Mouse (Mus musculus): ENCODE results near the gene Samd5. TPM values are rescaled to one million over a fixed set of nuclear protein-coding genes. Genes with fewer than 3 reads are reported as not detected.

Samd5 gene
- polyA plus RNA-seq, 1 experiment from 2014 or later = 2.8 TPM

DNA sequence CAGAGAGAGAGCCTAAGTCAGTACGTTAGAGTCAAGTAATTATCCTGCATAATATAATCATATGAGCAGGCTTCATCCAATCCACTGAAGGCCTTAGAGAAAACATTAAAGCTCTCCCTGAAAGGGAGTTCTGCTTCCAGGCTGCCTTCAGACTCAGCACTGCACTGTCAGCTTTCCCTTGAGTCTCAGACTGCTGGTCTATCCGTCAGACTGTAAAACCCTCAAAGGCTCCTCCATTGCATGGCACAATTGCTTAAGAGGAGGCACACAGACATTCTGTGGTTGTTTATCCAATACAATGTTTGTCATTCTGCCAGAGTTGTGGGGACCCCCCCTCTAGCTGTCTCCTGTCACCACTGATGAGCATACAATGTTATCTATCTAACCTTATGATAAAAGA lies 26.5 kb downstream of the Samd5 start:
- peak overlapping the region; percentile 33; the same call in 1 of the 2 replicates for H3K27ac ChIP-seq (replicated peaks)
- ATAC-seq (ENCODE audit: extremely low read depth, insufficient number of reproducible peaks, low FRiP score, low TSS enrichment) = no peak

DNA sequence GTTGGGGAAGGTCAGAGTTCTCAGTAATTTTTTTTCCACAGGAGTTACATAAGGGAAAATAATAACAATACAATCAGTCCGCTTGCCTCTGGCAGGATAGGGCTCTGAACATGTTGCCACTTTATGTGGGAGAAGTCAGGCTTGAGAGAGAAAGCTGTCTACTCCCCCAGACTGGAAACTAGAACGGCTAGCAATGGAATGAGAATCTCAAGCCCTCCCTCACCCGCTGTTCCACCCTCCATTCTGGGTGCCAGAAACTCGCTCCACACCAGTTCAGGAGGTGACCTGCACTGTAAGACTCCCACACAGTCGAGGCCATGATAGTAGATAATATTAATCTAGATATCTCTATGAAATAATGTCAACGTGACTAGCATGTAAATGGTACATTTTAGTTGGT lies 27.3 kb downstream of the Samd5 start:
- Histone ChIP-seq H3K4me2 (no peak overlapping the region), H3K9ac (no peak overlapping the region), H3K36me3 (no peaks in the 10 kb centered on the region), H3K27me3 (replicated peaks) (no peaks in the 10 kb centered on the region), H3K9me3 (no peaks in the 10 kb centered on the region), H3K27ac (replicated peaks) (no peak overlapping the region), H3K4me1 (peaks cover 31% of the 10 kb centered on the region), H3K4me3 (no peak overlapping the region)
- ATAC-seq (ENCODE audit: extremely low read depth, insufficient number of reproducible peaks, low FRiP score, low TSS enrichment) = no peak
- WGBS = 52% methylated on average over 6 of the region's 6 CpGs

More for the DNA sequence above, 26.5 kb downstream of the Samd5 start:
- Histone ChIP-seq H3K27me3 (replicated peaks) (no peaks in the 10 kb centered on the region), H3K4me1 (peaks cover 25% of the 10 kb centered on the region), H3K9ac (no peak overlapping the region), H3K9me3 (no peaks in the 10 kb centered on the region), H3K4me2 (no peak overlapping the region), H3K4me3 (no peak overlapping the region), H3K36me3 (no peaks in the 10 kb centered on the region)
- WGBS = 40% methylated on average over 2 of the region's 2 CpGs

DNA sequence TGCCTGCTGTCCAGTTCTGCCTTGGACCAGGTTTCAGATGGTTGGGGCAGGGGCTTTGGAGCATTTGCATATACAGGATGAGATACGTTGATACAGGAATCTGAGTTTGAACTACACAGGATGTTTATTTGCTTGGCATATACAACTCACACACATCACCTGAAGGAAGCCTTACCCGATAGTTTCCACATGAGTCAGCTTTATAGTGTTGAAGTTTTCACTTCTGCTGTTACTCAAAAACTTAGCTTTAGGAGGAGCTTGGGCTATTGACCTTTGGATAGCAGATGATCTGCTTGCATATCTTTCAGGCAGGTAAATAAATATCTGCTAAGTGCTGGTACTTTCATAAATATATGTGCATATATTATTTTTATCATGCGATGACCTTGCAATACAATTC lies 28.6 kb downstream of the Samd5 start:
- WGBS = 75% methylated on average over 3 of the region's 3 CpGs
- ATAC-seq (ENCODE audit: extremely low read depth, insufficient number of reproducible peaks, low FRiP score, low TSS enrichment) = no peak
- H3K27ac ChIP-seq (replicated peaks) = no peak overlapping the region
- no peaks in the 10 kb centered on the region for H3K27me3 ChIP-seq (replicated peaks)
- peaks cover 39% of the 10 kb centered on the region for H3K4me1 ChIP-seq
- H3K36me3 ChIP-seq = no peaks in the 10 kb centered on the region
- no peaks in the 10 kb centered on the region for H3K9me3 ChIP-seq
- no peak overlapping the region for H3K4me3 ChIP-seq
- no peak overlapping the region for H3K4me2 ChIP-seq
- no peak overlapping the region for H3K9ac ChIP-seq

DNA sequence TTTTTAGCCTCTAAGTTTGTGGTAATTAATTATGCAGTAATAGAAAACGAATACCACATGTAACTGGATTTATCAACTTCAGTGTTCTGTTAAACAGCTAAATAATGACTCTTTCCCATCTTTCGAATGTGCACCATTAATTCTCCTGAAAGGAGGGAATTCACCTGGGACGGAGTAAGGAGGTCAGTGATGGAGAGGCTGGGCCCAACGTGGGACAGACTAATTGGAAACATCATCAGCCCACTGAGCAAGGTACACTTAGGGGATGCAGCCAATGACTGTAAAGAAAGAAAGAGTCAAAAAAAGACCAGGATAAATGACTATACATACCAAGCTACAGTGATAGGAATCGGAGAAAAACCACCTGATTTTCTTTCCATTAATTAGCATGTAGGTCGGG lies 31.5 kb downstream of the Samd5 start:
- 78% methylated on average over 6 of the region's 6 CpGs for WGBS
- H3K4me3 ChIP-seq = no peak overlapping the region
- peaks cover 47% of the 10 kb centered on the region for H3K4me1 ChIP-seq
- H3K27ac ChIP-seq (replicated peaks) = no peak overlapping the region
- no peak overlapping the region for H3K4me2 ChIP-seq
- no peaks in the 10 kb centered on the region for H3K9me3 ChIP-seq
- H3K36me3 ChIP-seq = no peaks in the 10 kb centered on the region
- no peaks in the 10 kb centered on the region for H3K27me3 ChIP-seq (replicated peaks)
- no peak overlapping the region for H3K9ac ChIP-seq
- no peak for ATAC-seq (ENCODE audit: extremely low read depth, insufficient number of reproducible peaks, low FRiP score, low TSS enrichment)

DNA sequence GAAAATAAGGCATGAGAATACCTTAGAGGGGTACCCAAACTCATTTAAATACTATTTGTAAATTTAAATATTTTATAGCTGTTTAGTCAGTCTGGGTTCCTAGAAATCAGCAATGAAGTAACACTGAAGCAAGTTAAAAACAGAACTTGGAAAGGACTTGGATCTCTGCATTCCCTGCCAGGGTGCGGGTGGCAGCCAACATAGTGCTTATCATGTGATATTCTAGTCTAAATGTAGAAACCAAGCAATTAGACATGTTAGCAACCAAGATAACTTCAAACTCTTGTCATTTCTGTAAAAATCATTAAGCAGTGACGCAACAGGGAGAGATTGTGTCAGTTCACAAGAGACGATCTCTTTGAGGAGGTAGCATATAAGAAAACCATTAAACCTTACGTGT lies 32.9 kb downstream of the Samd5 start:
- H3K4me1 ChIP-seq = peaks cover 36% of the 10 kb centered on the region
- 0 out of 2 replicates have a peak overlapping the region, but pooled peaks have one; percentile 20 for H3K4me2 ChIP-seq
- no peak overlapping the region for H3K4me3 ChIP-seq
- H3K36me3 ChIP-seq = no peaks in the 10 kb centered on the region
- H3K27ac ChIP-seq (replicated peaks) = no peak overlapping the region
- 46% methylated on average over 4 of the region's 4 CpGs for WGBS
- no peaks in the 10 kb centered on the region for H3K9me3 ChIP-seq
- ATAC-seq (ENCODE audit: extremely low read depth, insufficient number of reproducible peaks, low FRiP score, low TSS enrichment) = no peak
- no peaks in the 10 kb centered on the region for H3K27me3 ChIP-seq (replicated peaks)
- H3K9ac ChIP-seq = no peak overlapping the region

DNA sequence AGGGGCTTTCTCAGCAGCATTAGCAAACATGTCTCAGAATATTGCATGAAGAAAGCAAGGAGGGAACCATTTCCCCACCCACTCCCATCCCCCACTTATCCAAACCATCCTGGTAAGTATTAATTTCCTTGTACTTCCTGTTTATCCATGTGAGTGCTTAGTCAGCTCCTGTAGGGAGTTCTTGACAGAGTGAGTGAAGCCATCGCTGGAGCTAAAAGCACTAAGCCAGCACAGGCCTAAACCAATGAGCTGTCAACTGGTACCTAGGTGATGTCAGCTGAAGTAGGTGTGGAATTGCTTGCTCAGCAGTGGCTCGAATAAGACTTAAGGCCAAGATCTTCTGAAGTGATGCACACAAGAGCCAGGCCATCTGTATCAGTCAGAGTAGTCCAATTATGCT lies 34.3 kb downstream of the Samd5 start:
- ATAC-seq (ENCODE audit: extremely low read depth, insufficient number of reproducible peaks, low FRiP score, low TSS enrichment) = no peak
- no peaks in the 10 kb centered on the region for H3K27me3 ChIP-seq (replicated peaks)
- WGBS = 31% methylated on average over 2 of the region's 2 CpGs
- H3K4me3 ChIP-seq = no peak overlapping the region
- no peak overlapping the region for H3K27ac ChIP-seq (replicated peaks)
- H3K9me3 ChIP-seq = no peaks in the 10 kb centered on the region
- no peak overlapping the region for H3K9ac ChIP-seq
- H3K4me2 ChIP-seq = no peak overlapping the region
- H3K36me3 ChIP-seq = no peaks in the 10 kb centered on the region
- H3K4me1 ChIP-seq = peaks cover 43% of the 10 kb centered on the region

DNA sequence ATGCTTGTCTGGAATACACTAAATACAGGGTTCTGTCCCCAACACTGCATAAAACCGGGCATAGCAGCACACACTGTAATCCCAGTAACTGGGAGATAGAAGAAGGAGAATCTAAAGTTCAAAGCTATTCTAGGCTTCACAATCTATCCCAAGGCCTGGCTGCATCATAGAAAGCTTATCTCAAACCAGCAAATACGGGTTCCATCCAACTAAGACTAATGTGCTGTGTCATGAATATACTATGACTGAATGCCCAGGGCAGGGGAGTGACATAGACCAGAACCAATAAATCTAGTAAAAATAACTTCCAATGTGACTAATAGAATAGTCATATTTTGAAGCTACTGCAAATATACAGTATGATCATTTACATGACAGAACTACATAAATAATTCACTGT lies 35.0 kb downstream of the Samd5 start:
- H3K36me3 ChIP-seq = no peaks in the 10 kb centered on the region
- WGBS = 28% methylated on average over 2 of the region's 2 CpGs
- no peaks in the 10 kb centered on the region for H3K9me3 ChIP-seq
- H3K27me3 ChIP-seq (replicated peaks) = no peaks in the 10 kb centered on the region
- H3K4me2 ChIP-seq = no peak overlapping the region
- H3K4me3 ChIP-seq = no peak overlapping the region
- no peak for ATAC-seq (ENCODE audit: extremely low read depth, insufficient number of reproducible peaks, low FRiP score, low TSS enrichment)
- H3K4me1 ChIP-seq = peaks cover 43% of the 10 kb centered on the region
- no peak overlapping the region for H3K9ac ChIP-seq
- H3K27ac ChIP-seq (replicated peaks) = no peak overlapping the region

DNA sequence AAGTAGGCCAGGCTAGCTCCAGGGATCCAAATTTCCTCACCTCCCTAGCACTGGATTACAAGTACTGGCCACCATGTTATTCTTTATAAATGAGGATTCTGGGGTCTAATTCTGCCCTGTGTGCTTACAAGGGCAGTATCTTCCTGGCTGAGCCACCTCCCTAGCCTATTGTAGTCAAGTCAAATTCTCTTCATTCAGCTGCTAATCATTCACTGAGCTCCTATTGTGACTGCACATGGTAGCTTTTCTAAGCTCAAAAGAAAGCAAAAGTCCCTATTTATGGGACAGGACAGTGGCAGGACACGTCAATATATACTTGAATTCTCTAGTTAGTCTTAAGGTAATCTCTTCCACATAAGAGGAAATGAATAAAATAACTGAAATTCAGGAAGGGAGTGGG lies 49.7 kb downstream of the Samd5 start:
- WGBS = 48% methylated on average over 1 of the region's 1 CpGs

DNA sequence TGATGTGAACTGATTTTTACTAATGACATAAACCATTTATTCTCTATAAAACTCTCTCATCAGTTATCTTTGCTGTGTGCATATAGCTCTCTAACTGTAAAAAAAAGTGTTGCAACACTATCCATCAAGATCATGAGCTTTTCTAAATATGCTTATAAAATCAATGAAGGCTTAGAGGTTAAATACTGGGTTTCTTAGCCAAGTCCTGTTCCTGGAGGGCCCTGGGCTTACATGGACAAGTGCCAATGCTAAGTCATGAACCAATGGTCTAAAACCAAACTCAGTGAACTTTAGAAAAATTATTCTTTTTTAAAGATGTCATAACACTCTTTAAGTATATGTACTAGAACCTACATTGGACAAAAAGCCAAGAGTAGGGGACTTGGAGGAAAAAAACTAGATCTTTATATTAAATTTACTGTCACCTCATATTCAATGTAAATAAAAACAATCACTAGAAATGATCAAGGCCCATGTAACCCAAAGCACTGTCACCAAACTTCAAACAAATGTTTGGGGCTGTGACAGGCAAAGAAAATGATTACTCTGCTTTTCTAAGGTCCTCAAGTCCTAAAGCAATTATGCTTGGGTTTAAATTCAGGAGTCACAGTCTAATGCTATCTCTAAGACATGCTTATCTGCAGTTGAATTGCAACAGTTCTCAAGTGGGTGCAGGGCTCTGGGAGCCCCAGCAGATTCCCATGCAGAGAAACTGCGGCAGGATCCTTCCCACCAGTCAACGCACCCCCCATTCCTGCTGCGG lies 52.9 kb downstream of the Samd5 start:
- Histone ChIP-seq H3K27ac (replicated peaks) (no peak overlapping the region), H3K4me3 (no peak overlapping the region), H3K27me3 (replicated peaks) (no peaks in the 10 kb centered on the region), H3K36me3 (no peaks in the 10 kb centered on the region), H3K4me2 (no peak overlapping the region), H3K9me3 (no peaks in the 10 kb centered on the region), H3K4me1 (peaks cover 9% of the 10 kb centered on the region), H3K9ac (no peak overlapping the region)
- WGBS = 44% methylated on average over 3 of the region's 3 CpGs
- ATAC-seq (ENCODE audit: extremely low read depth, insufficient number of reproducible peaks, low FRiP score, low TSS enrichment) = no peak

More for the DNA sequence above, 49.7 kb downstream of the Samd5 start:
- no peak for ATAC-seq (ENCODE audit: extremely low read depth, insufficient number of reproducible peaks, low FRiP score, low TSS enrichment)
- Histone ChIP-seq H3K4me2 (no peak overlapping the region), H3K4me1 (peaks cover 9% of the 10 kb centered on the region), H3K36me3 (no peaks in the 10 kb centered on the region), H3K4me3 (no peak overlapping the region), H3K9ac (no peak overlapping the region), H3K27me3 (replicated peaks) (no peaks in the 10 kb centered on the region), H3K9me3 (no peaks in the 10 kb centered on the region), H3K27ac (replicated peaks) (no peak overlapping the region)

DNA sequence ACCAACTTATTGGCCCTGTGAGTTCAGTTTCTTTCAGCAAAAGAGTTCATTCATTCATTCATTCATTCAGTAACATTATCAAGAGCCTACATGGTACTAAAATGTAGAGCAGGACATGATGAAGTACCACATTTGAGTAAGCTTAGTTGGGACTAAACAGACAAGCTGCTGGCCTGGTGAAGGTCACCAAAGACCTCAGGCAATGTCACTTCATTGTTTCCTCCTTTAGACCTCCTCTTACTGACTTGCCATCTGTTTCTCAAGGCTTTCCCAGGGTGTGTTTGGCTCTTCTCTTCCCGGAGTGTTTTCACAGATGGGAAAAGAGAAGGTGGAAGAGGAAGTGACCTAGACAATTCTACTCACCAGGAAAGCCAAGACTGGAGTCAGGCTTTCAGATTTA lies 54.0 kb downstream of the Samd5 start:
- WGBS = 33% methylated on average over 1 of the region's 1 CpGs
- H3K4me3 ChIP-seq = no peak overlapping the region
- no peaks in the 10 kb centered on the region for H3K36me3 ChIP-seq
- H3K27me3 ChIP-seq (replicated peaks) = no peaks in the 10 kb centered on the region
- ATAC-seq (ENCODE audit: extremely low read depth, insufficient number of reproducible peaks, low FRiP score, low TSS enrichment) = no peak
- H3K4me1 ChIP-seq = peaks cover 9% of the 10 kb centered on the region
- H3K27ac ChIP-seq (replicated peaks) = no peak overlapping the region
- H3K9me3 ChIP-seq = no peaks in the 10 kb centered on the region
- H3K9ac ChIP-seq = no peak overlapping the region
- no peak overlapping the region for H3K4me2 ChIP-seq

DNA sequence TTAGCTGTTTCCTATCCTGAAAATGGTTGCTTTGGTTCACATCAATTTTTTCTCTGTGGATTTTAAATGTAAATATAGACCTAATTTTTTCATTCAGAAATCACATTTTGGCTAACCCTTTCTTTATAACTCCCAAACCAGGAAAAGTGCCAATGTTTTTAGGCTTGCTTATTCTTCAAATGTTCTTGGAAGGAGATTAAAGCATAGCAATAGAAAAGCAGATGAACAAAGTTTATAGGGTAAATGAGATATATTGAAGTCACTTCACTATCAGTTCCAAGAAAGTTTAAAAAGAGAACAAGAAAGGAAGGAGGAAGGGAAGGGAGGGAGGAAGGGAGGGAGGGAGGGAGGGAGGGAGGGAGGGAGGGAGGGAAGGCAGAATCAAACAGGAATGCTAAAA lies 60.0 kb downstream of the Samd5 start:
- no peak overlapping the region for H3K4me3 ChIP-seq
- peaks cover 4% of the 10 kb centered on the region for H3K4me1 ChIP-seq
- no peaks in the 10 kb centered on the region for H3K36me3 ChIP-seq
- no peak overlapping the region for H3K9ac ChIP-seq
- H3K9me3 ChIP-seq = no peaks in the 10 kb centered on the region
- ATAC-seq (ENCODE audit: extremely low read depth, insufficient number of reproducible peaks, low FRiP score, low TSS enrichment) = no peak
- H3K4me2 ChIP-seq = no peak overlapping the region
- H3K27me3 ChIP-seq (replicated peaks) = no peaks in the 10 kb centered on the region
- H3K27ac ChIP-seq (replicated peaks) = no peak overlapping the region

DNA sequence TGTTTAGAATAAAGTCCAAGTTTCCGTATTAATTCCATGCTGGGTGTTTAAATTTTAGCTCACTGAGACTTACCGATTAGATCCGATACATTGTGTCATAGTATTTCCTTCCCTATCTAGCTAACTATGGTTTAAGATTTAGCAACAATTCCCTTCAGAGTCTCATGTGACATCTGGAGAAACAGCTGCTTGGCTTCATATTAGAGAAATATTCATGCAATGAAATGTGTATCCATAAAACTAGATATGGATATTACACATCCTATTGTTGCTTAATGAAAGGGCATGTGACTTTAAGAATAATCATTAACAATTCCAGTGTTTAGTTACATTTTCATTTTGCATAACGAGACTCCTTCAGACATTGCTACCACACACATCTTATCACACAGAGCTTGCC lies 66.2 kb downstream of the Samd5 start:
- WGBS = 79% methylated on average over 4 of the region's 4 CpGs
- Histone ChIP-seq H3K36me3 (no peaks in the 10 kb centered on the region), H3K27me3 (replicated peaks) (no peaks in the 10 kb centered on the region), H3K27ac (replicated peaks) (no peak overlapping the region), H3K9me3 (no peaks in the 10 kb centered on the region), H3K9ac (no peak overlapping the region), H3K4me3 (no peak overlapping the region), H3K4me2 (no peak overlapping the region), H3K4me1 (peaks cover 4% of the 10 kb centered on the region)
- ATAC-seq (ENCODE audit: extremely low read depth, insufficient number of reproducible peaks, low FRiP score, low TSS enrichment) = no peak
